Mouse (Mus musculus): ENCODE measurements around the gene Gm45753. TPM values are rescaled to one million over a fixed set of nuclear protein-coding genes. Genes with fewer than 3 reads are reported as not detected.
A peak's percentile ranks its signal among the peaks of the same experiment; 100 is the strongest.

The Gm45753 gene
- polyA plus RNA-seq, 1 experiment from 2014 or later: not detected

GRCm38 (mm10) chr8:45321365-45321764 lies 13.1 kb upstream of the Gm45753 start:
- Histone ChIP-seq H3K9ac (no peak overlapping the region), H3K27me3 (no peaks in the 10 kb centered on the region), H3K4me3 (no peak overlapping the region), H3K4me2 (replicated peaks) (no peak overlapping the region), H3K36me3 (no peaks in the 10 kb centered on the region), H3K9me3 (no peaks in the 10 kb centered on the region), H3K4me1 (no peaks in the 10 kb centered on the region), H3K27ac (no peak overlapping the region)
- WGBS: 83% methylated on average over 2 of the region's 2 CpGs
- ATAC-seq (ENCODE audit: insufficient number of reproducible peaks, insufficient read depth, low FRiP score, low TSS enrichment): no peak

- Histone ChIP-seq H3K4me3 (no peak overlapping the region), H3K4me1 (no peaks in the 10 kb centered on the region), H3K27ac (no peak overlapping the region), H3K9ac (no peak overlapping the region), H3K36me3 (no peaks in the 10 kb centered on the region), H3K9me3 (no peaks in the 10 kb centered on the region), H3K4me2 (replicated peaks) (no peak overlapping the region), H3K27me3 (no peaks in the 10 kb centered on the region)
- WGBS: 66% methylated on average over 1 of the region's 1 CpGs
- ATAC-seq (ENCODE audit: insufficient number of reproducible peaks, insufficient read depth, low FRiP score, low TSS enrichment): no peak
Measured at GRCm38 (mm10) chr8:45320930-45321329, 12.7 kb upstream of the Gm45753 start.

- Histone ChIP-seq H3K9ac (no peak overlapping the region), H3K27me3 (no peaks in the 10 kb centered on the region), H3K27ac (no peak overlapping the region), H3K4me1 (no peaks in the 10 kb centered on the region), H3K36me3 (no peaks in the 10 kb centered on the region), H3K9me3 (no peaks in the 10 kb centered on the region), H3K4me2 (replicated peaks) (no peak overlapping the region), H3K4me3 (no peak overlapping the region)
- 80% methylated on average over 4 of the region's 4 CpGs for WGBS
- no peak for ATAC-seq (ENCODE audit: insufficient number of reproducible peaks, insufficient read depth, low FRiP score, low TSS enrichment)
Measured at GRCm38 (mm10) chr8:45310967-45311366, 2.7 kb upstream of the Gm45753 start.

- no peaks in the 10 kb centered on the region for H3K4me1 ChIP-seq
- H3K9me3 ChIP-seq: no peaks in the 10 kb centered on the region
- no peak overlapping the region for H3K4me2 ChIP-seq (replicated peaks)
- no peak for ATAC-seq (ENCODE audit: insufficient number of reproducible peaks, insufficient read depth, low FRiP score, low TSS enrichment)
- no peak overlapping the region for H3K27ac ChIP-seq
- no peak overlapping the region for H3K4me3 ChIP-seq
- no peaks in the 10 kb centered on the region for H3K36me3 ChIP-seq
- H3K9ac ChIP-seq: no peak overlapping the region
- WGBS: 88% methylated on average over 1 of the region's 1 CpGs
- no peaks in the 10 kb centered on the region for H3K27me3 ChIP-seq
Measured at GRCm38 (mm10) chr8:45305479-45305878, 2.8 kb downstream of the Gm45753 start.

GRCm38 (mm10) chr8:45304354-45304753 lies 3.9 kb downstream of the Gm45753 start:
- no peaks in the 10 kb centered on the region for H3K36me3 ChIP-seq
- H3K4me3 ChIP-seq: no peak overlapping the region
- no peaks in the 10 kb centered on the region for H3K9me3 ChIP-seq
- no peak for ATAC-seq (ENCODE audit: insufficient number of reproducible peaks, insufficient read depth, low FRiP score, low TSS enrichment)
- no peak overlapping the region for H3K27ac ChIP-seq
- H3K27me3 ChIP-seq: no peaks in the 10 kb centered on the region
- H3K9ac ChIP-seq: no peak overlapping the region
- 88% methylated on average over 3 of the region's 3 CpGs for WGBS
- no peaks in the 10 kb centered on the region for H3K4me1 ChIP-seq
- no peak overlapping the region for H3K4me2 ChIP-seq (replicated peaks)

GRCm38 (mm10) chr8:45302390-45302789 lies 5.9 kb downstream of the Gm45753 start:
- no peak overlapping the region for H3K4me3 ChIP-seq
- H3K4me2 ChIP-seq (replicated peaks): no peak overlapping the region
- no peak for ATAC-seq (ENCODE audit: insufficient number of reproducible peaks, insufficient read depth, low FRiP score, low TSS enrichment)
- 78% methylated on average over 8 of the region's 8 CpGs for WGBS
- no peaks in the 10 kb centered on the region for H3K27me3 ChIP-seq
- H3K36me3 ChIP-seq: no peaks in the 10 kb centered on the region
- H3K9ac ChIP-seq: no peak overlapping the region
- no peak overlapping the region for H3K27ac ChIP-seq
- no peaks in the 10 kb centered on the region for H3K4me1 ChIP-seq
- H3K9me3 ChIP-seq: no peaks in the 10 kb centered on the region

- H3K36me3 ChIP-seq: no peaks in the 10 kb centered on the region
- no peak for ATAC-seq (ENCODE audit: insufficient number of reproducible peaks, insufficient read depth, low FRiP score, low TSS enrichment)
- no peak overlapping the region for H3K27ac ChIP-seq
- WGBS: 86% methylated on average over 6 of the region's 6 CpGs
- H3K4me1 ChIP-seq: no peaks in the 10 kb centered on the region
- no peak overlapping the region for H3K9ac ChIP-seq
- H3K9me3 ChIP-seq: no peaks in the 10 kb centered on the region
- no peak overlapping the region for H3K4me2 ChIP-seq (replicated peaks)
- no peaks in the 10 kb centered on the region for H3K27me3 ChIP-seq
- H3K4me3 ChIP-seq: no peak overlapping the region
Measured at GRCm38 (mm10) chr8:45295276-45295675, 13.0 kb downstream of the Gm45753 start.

GRCm38 (mm10) chr8:45294687-45295086 lies 13.6 kb downstream of the Gm45753 start, which contains the start of gene Klkb1:
TSS of gene Klkb1 (minus strand) at chr8:45294859.
- H3K9me3 ChIP-seq: no peaks in the 10 kb centered on the region
- H3K27me3 ChIP-seq: no peaks in the 10 kb centered on the region
- H3K4me1 ChIP-seq: no peaks in the 10 kb centered on the region
- ATAC-seq (ENCODE audit: insufficient number of reproducible peaks, insufficient read depth, low FRiP score, low TSS enrichment): no peak
- no peak within 1 kb of the TSS for H3K27ac ChIP-seq
- no peak within 1 kb of the TSS for H3K4me3 ChIP-seq
- no peak within 1 kb of the TSS for H3K9ac ChIP-seq
- WGBS: 87% methylated on average over 7 of the region's 7 CpGs
- no peak within 1 kb of the TSS for H3K4me2 ChIP-seq (replicated peaks)
- H3K36me3 ChIP-seq: no peaks in the 10 kb centered on the region

GRCm38 (mm10) chr8:45291790-45292189 lies 16.5 kb downstream of the Gm45753 start:
- Histone ChIP-seq H3K4me2 (replicated peaks) (no peak overlapping the region), H3K4me3 (no peak overlapping the region), H3K9ac (no peak overlapping the region), H3K36me3 (no peaks in the 10 kb centered on the region), H3K27me3 (no peaks in the 10 kb centered on the region), H3K9me3 (no peaks in the 10 kb centered on the region), H3K27ac (no peak overlapping the region), H3K4me1 (no peaks in the 10 kb centered on the region)
- WGBS: 87% methylated on average over 2 of the region's 2 CpGs
- no peak for ATAC-seq (ENCODE audit: insufficient number of reproducible peaks, insufficient read depth, low FRiP score, low TSS enrichment)

GRCm38 (mm10) chr8:45281630-45282029 lies 26.6 kb downstream of the Gm45753 start:
- H3K27me3 ChIP-seq: no peaks in the 10 kb centered on the region
- no peak overlapping the region for H3K4me3 ChIP-seq
- H3K9me3 ChIP-seq: no peaks in the 10 kb centered on the region
- H3K4me2 ChIP-seq (replicated peaks): no peak overlapping the region
- 71% methylated on average over 8 of the region's 8 CpGs for WGBS
- ATAC-seq (ENCODE audit: insufficient number of reproducible peaks, insufficient read depth, low FRiP score, low TSS enrichment): no peak
- no peaks in the 10 kb centered on the region for H3K36me3 ChIP-seq
- H3K27ac ChIP-seq: no peak overlapping the region
- no peaks in the 10 kb centered on the region for H3K4me1 ChIP-seq
- no peak overlapping the region for H3K9ac ChIP-seq

GRCm38 (mm10) chr8:45277453-45277852 lies 30.8 kb downstream of the Gm45753 start:
- Histone ChIP-seq H3K36me3 (no peaks in the 10 kb centered on the region), H3K9ac (no peak overlapping the region), H3K27me3 (no peaks in the 10 kb centered on the region), H3K9me3 (no peaks in the 10 kb centered on the region), H3K27ac (no peak overlapping the region), H3K4me1 (no peaks in the 10 kb centered on the region), H3K4me3 (no peak overlapping the region), H3K4me2 (replicated peaks) (no peak overlapping the region)
- 72% methylated on average over 3 of the region's 3 CpGs for WGBS
- ATAC-seq (ENCODE audit: insufficient number of reproducible peaks, insufficient read depth, low FRiP score, low TSS enrichment): peak; percentile 28; the same call in 1 of the 2 replicates

- Histone ChIP-seq H3K36me3 (no peaks in the 10 kb centered on the region), H3K4me1 (no peaks in the 10 kb centered on the region), H3K4me3 (no peak overlapping the region), H3K27me3 (no peaks in the 10 kb centered on the region), H3K9me3 (no peaks in the 10 kb centered on the region), H3K9ac (no peak overlapping the region), H3K27ac (no peak overlapping the region), H3K4me2 (replicated peaks) (no peak overlapping the region)
- ATAC-seq (ENCODE audit: insufficient number of reproducible peaks, insufficient read depth, low FRiP score, low TSS enrichment): no peak
- 77% methylated on average over 4 of the region's 4 CpGs for WGBS
Measured at GRCm38 (mm10) chr8:45274317-45274716, 33.9 kb downstream of the Gm45753 start.

- Histone ChIP-seq H3K4me1 (no peaks in the 10 kb centered on the region), H3K9me3 (no peaks in the 10 kb centered on the region), H3K27me3 (no peaks in the 10 kb centered on the region), H3K27ac (no peak overlapping the region), H3K4me2 (replicated peaks) (no peak overlapping the region), H3K36me3 (no peaks in the 10 kb centered on the region), H3K4me3 (no peak overlapping the region), H3K9ac (no peak overlapping the region)
- ATAC-seq (ENCODE audit: insufficient number of reproducible peaks, insufficient read depth, low FRiP score, low TSS enrichment): no peak
Measured at GRCm38 (mm10) chr8:45269056-45269455, 39.2 kb downstream of the Gm45753 start.

Measured in embryonic facial prominence, embryonic 12.5 days (tissue).